Mouse (Mus musculus) lung, postnatal 0 days (tissue): ENCODE results near the gene Prm1. TPM values are rescaled to one million over a fixed set of nuclear protein-coding genes. Genes with fewer than 3 reads are reported as not detected.

ENCODE experiments used
- ATAC-seq: fragments of 200-750 bp; cut with Nextera tagmentation; 2 replicates; pipeline ENCODE4 v1.8.0; 2017; ENCODE audit warnings: moderate library complexity
- DNase-seq: peaks from one replicate; pipeline ENCODE4 v3.0.0-alpha.2; 2016; ENCODE audit warnings: low spot score
- H3K27ac ChIP-seq: fragments of 300-500 bp; sonication (generic); 2 replicates; pipeline ENCODE4 v1.5.1; 2014; ENCODE audit warnings: antibody characterized with exemption, mild to moderate bottlenecking, low read length, mixed read lengths
- H3K27me3 ChIP-seq: fragments of 300-500 bp; sonication (generic); replicated peaks from 2 replicates; pipeline ENCODE4 v1.6.1; 2014; ENCODE audit warnings: low read length, mixed read lengths; ENCODE audit not compliant: insufficient read depth
- H3K36me3 ChIP-seq: fragments of 300-500 bp; sonication (generic); 2 replicates; pipeline ENCODE4 v1.6.1; 2014; ENCODE audit warnings: low read length, mixed read lengths; ENCODE audit not compliant: insufficient read depth
- H3K4me1 ChIP-seq: fragments of 300-500 bp; sonication (generic); 2 replicates; pipeline ENCODE4 v1.6.1; 2014; ENCODE audit warnings: antibody characterized with exemption, low read depth, low read length, mixed read lengths; ENCODE audit not compliant: insufficient read depth
- H3K4me2 ChIP-seq: fragments of 300-500 bp; sonication (generic); replicated peaks from 2 replicates; pipeline ENCODE4 v1.6.1; 2014; ENCODE audit warnings: low read depth, mild to moderate bottlenecking, low read length, moderate library complexity, mixed read lengths
- H3K4me3 ChIP-seq: fragments of 300-500 bp; sonication (generic); 2 replicates; pipeline ENCODE4 v1.5.1; 2014; ENCODE audit warnings: low read depth, low read length
- H3K9ac ChIP-seq: fragments of 300-500 bp; sonication (generic); replicated peaks from 2 replicates; pipeline ENCODE4 v1.6.1; 2014; ENCODE audit warnings: low read depth, mild to moderate bottlenecking
- H3K9me3 ChIP-seq: fragments of 300-500 bp; sonication (generic); 2 replicates; pipeline ENCODE4 v1.6.1; 2016; ENCODE audit warnings: low read length, mixed read lengths
- CTCF ChIP-seq: IDR thresholded peaks from 2 replicates; pipeline ENCODE4 v1.5.1; 2016; ENCODE audit warnings: antibody characterized with exemption, mild to moderate bottlenecking
- EP300 ChIP-seq: IDR thresholded peaks from 2 replicates; pipeline ENCODE4 v1.6.1; 2016; ENCODE audit warnings: antibody characterized with exemption, mild to moderate bottlenecking, control low read depth
- WGBS: fragments of 180-500 bp; shearing (Covaris S2); extraction: QIAGEN DNeasy Blood & Tissue Kit; methylation state at CpG from one replicate; pipeline ENCODE4 v1.1.7; 2014; 5-methylcytosine and 5-hydroxymethylcytosine counted together
- polyA plus RNA-seq: library from polyadenylated mRNA; unstranded; fragments of >200 nt; fragmentation: Nextera tagmentation; extraction: Ambion mirVana; gene quantifications from 2 replicates; pipeline ENCODE4 v1.2.1, GENCODE M21; 2015

Prm1 gene
- polyA plus RNA-seq, 1 experiment from 2014 or later, result not detected

GRCm38 (mm10) chr16:10827269-10827668, 21.6 kb upstream of the Prm1 start:
- no peaks in the 10 kb centered on the region for H3K9me3 ChIP-seq
- no peak for TF ChIP-seq EP300
- no peak for TF ChIP-seq CTCF
- H3K27me3 ChIP-seq, result 0 out of 2 replicates have a peak, but pooled peaks cover 4% of the 10 kb centered on the region
- H3K4me1 ChIP-seq, result no peaks in the 10 kb centered on the region
- no peak overlapping the region for H3K9ac ChIP-seq
- ATAC-seq (no peak), DNase-seq (no peak)
- no peak overlapping the region for H3K4me2 ChIP-seq
- no peaks in the 10 kb centered on the region for H3K36me3 ChIP-seq
- no peak overlapping the region for H3K27ac ChIP-seq
- no peak overlapping the region for H3K4me3 ChIP-seq
- 88% methylated on average over 9 of the region's 9 CpGs for WGBS

GRCm38 (mm10) chr16:10825840-10826239, 20.2 kb upstream of the Prm1 start:
- Histone ChIP-seq H3K4me3 (no peak overlapping the region), H3K27ac (no peak overlapping the region), H3K4me1 (no peaks in the 10 kb centered on the region), H3K4me2 (no peak overlapping the region), H3K9ac (no peak overlapping the region), H3K27me3 (0 out of 2 replicates have a peak, but pooled peaks cover 4% of the 10 kb centered on the region), H3K36me3 (no peaks in the 10 kb centered on the region), H3K9me3 (no peaks in the 10 kb centered on the region)
- DNase-seq, result no peak
- TF ChIP-seq CTCF, result no peak
- no peak for TF ChIP-seq EP300
- WGBS, result 77% methylated on average over 4 of the region's 4 CpGs
- no peak for ATAC-seq

GRCm38 (mm10) chr16:10824536-10824935, 18.9 kb upstream of the Prm1 start:
- ATAC-seq (no peak), DNase-seq (no peak)
- Histone ChIP-seq H3K36me3 (no peaks in the 10 kb centered on the region), H3K4me2 (no peak overlapping the region), H3K4me1 (no peaks in the 10 kb centered on the region), H3K27ac (no peak overlapping the region), H3K9ac (no peak overlapping the region), H3K27me3 (0 out of 2 replicates have a peak, but pooled peaks cover 4% of the 10 kb centered on the region), H3K9me3 (no peaks in the 10 kb centered on the region), H3K4me3 (no peak overlapping the region)
- WGBS, result 78% methylated on average over 1 of the region's 1 CpGs
- no peak for TF ChIP-seq CTCF
- TF ChIP-seq EP300, result no peak

GRCm38 (mm10) chr16:10821387-10821786, 15.7 kb upstream of the Prm1 start:
- ATAC-seq (no peak), DNase-seq (no peak)
- Histone ChIP-seq H3K4me3 (no peak overlapping the region), H3K36me3 (no peaks in the 10 kb centered on the region), H3K4me2 (no peak overlapping the region), H3K9me3 (no peaks in the 10 kb centered on the region), H3K9ac (no peak overlapping the region), H3K4me1 (no peaks in the 10 kb centered on the region), H3K27me3 (0 out of 2 replicates have a peak, but pooled peaks cover 1% of the 10 kb centered on the region), H3K27ac (no peak overlapping the region)
- no peak for TF ChIP-seq EP300
- TF ChIP-seq CTCF, result no peak
- WGBS, result 64% methylated on average over 4 of the region's 4 CpGs

- no peak overlapping the region for H3K27ac ChIP-seq
- no peaks in the 10 kb centered on the region for H3K36me3 ChIP-seq
- no peak overlapping the region for H3K9ac ChIP-seq
- H3K4me1 ChIP-seq, result no peaks in the 10 kb centered on the region
- no peak for TF ChIP-seq CTCF
- TF ChIP-seq EP300, result no peak
- ATAC-seq (no peak), DNase-seq (no peak)
- no peaks in the 10 kb centered on the region for H3K9me3 ChIP-seq
- no peaks in the 10 kb centered on the region for H3K27me3 ChIP-seq
- 63% methylated on average over 3 of the region's 3 CpGs for WGBS
- no peak overlapping the region for H3K4me3 ChIP-seq
- no peak overlapping the region for H3K4me2 ChIP-seq
Measured at GRCm38 (mm10) chr16:10819966-10820365, 14.3 kb upstream of the Prm1 start.

GRCm38 (mm10) chr16:10818579-10819135, 13.0 kb upstream of the Prm1 start:
- DNase-seq (no peak), ATAC-seq (no peak)
- Histone ChIP-seq H3K9me3 (no peaks in the 10 kb centered on the region), H3K4me2 (no peak overlapping the region), H3K9ac (no peak overlapping the region), H3K4me3 (no peak overlapping the region), H3K27ac (no peak overlapping the region), H3K27me3 (no peaks in the 10 kb centered on the region), H3K36me3 (no peaks in the 10 kb centered on the region), H3K4me1 (no peaks in the 10 kb centered on the region)
- WGBS, result 71% methylated on average over 4 of the region's 4 CpGs
- no peak for TF ChIP-seq CTCF
- TF ChIP-seq EP300, result no peak

- ATAC-seq, result peak; percentile 92
- TF ChIP-seq CTCF (no peak), EP300 (peak; percentile 52; the same call in 1 of the 2 replicates)
- WGBS, result 45% methylated on average over 4 of the region's 4 CpGs
- no peaks in the 10 kb centered on the region for H3K9me3 ChIP-seq
- H3K4me3 ChIP-seq, result no peak overlapping the region
- H3K27me3 ChIP-seq, result no peaks in the 10 kb centered on the region
- no peak overlapping the region for H3K4me2 ChIP-seq
- no peak overlapping the region for H3K9ac ChIP-seq
- H3K4me1 ChIP-seq, result no peaks in the 10 kb centered on the region
- no peaks in the 10 kb centered on the region for H3K36me3 ChIP-seq
- H3K27ac ChIP-seq, result no peak overlapping the region
- DNase-seq, result peak; percentile 67
Measured at GRCm38 (mm10) chr16:10814864-10815263, 9.2 kb upstream of the Prm1 start.
